Mouse (Mus musculus) MEL (cell line): ENCODE results near the gene Rpa1. TPM values are rescaled to one million over a fixed set of nuclear protein-coding genes. Genes with fewer than 3 reads are reported as not detected.

Experiments
- DNase-seq: peaks from one replicate; pipeline ENCODE4 v3.0.0; 2011; ENCODE audit warnings: low read depth, low spot score
- H3K27ac ChIP-seq: 2 replicates; pipeline ENCODE4 v1.5.1; 2012; ENCODE audit warnings: low read depth, mild to moderate bottlenecking, control low read depth, low read length, moderate library complexity; ENCODE audit not compliant: control insufficient read depth
- H3K27me3 ChIP-seq, 2 experiments: fragments of 150-350 bp in 1 of 2; sonication (generic) in 1 of 2; 2 replicates each; pipeline ENCODE4 v1.6.1; 2012; ENCODE audit warnings: low read length in 2 of 2, mild to moderate bottlenecking in 2 of 2, improper control_type of control experiment in 1 of 2, moderate library complexity in 1 of 2; ENCODE audit not compliant: insufficient read depth in 2 of 2, control insufficient read depth in 1 of 2
- H3K36me3 ChIP-seq, 2 experiments: 2 replicates each; pipeline ENCODE4 v1.6.1; 2012 to 2014; ENCODE audit warnings: low read length in 2 of 2, improper control_type of control experiment in 1 of 2, inconsistent platforms in 1 of 2, mild to moderate bottlenecking in 1 of 2; ENCODE audit not compliant: insufficient read depth in 2 of 2, control insufficient read depth in 1 of 2
- H3K4me1 ChIP-seq, 2 experiments: fragments of 150-350 bp in 1 of 2; sonication (generic) in 1 of 2; 2 replicates each; pipeline ENCODE4 v1.6.1; 2012; ENCODE audit warnings: low read length in 2 of 2, improper control_type of control experiment in 1 of 2, mild to moderate bottlenecking in 1 of 2; ENCODE audit not compliant: insufficient read depth in 2 of 2, control insufficient read depth in 1 of 2
- H3K4me3 ChIP-seq, 2 experiments: fragments of 150-350 bp in 1 of 2; sonication (generic) in 1 of 2; 2 replicates each; pipeline ENCODE4 v1.5.1; 2012; ENCODE audit warnings: low read depth in 2 of 2, low read length in 2 of 2, mild to moderate bottlenecking in 2 of 2, moderate library complexity in 2 of 2, control low read depth in 1 of 2, improper control_type of control experiment in 1 of 2; ENCODE audit not compliant: control insufficient read depth in 1 of 2, insufficient read depth in 1 of 2
- H3K79me2 ChIP-seq: 2 replicates; pipeline ENCODE4 v1.6.1; 2012; ENCODE audit warnings: mild to moderate bottlenecking, low read length, moderate library complexity; ENCODE audit not compliant: control insufficient read depth, poor library complexity, insufficient read depth
- H3K9ac ChIP-seq: 2 replicates; pipeline ENCODE4 v1.6.1; 2012; ENCODE audit warnings: low read depth, mild to moderate bottlenecking, control low read depth, low read length, moderate library complexity; ENCODE audit not compliant: control insufficient read depth, poor library complexity, severe bottlenecking
- H3K9me3 ChIP-seq: fragments of 150-350 bp; sonication (generic); replicated peaks from 2 replicates; pipeline ENCODE4 v1.6.1; 2012; ENCODE audit warnings: mild to moderate bottlenecking, low read length, improper control_type of control experiment, moderate library complexity; ENCODE audit not compliant: insufficient read depth
- CTCF ChIP-seq, 3 experiments: IDR thresholded peaks in 2 of 3; conservative IDR thresholded peaks in 1 of 3; 2 replicates each; pipeline ENCODE4 v1.5.1; 2011 to 2012; ENCODE audit warnings: low read length in 3 of 3, low read depth in 2 of 3, mild to moderate bottlenecking in 2 of 3, improper control_type of control experiment in 1 of 3, inconsistent platforms in 1 of 3, mixed read lengths in 1 of 3, moderate library complexity in 1 of 3; ENCODE audit not compliant: control insufficient read depth in 1 of 3, insufficient read depth in 1 of 3, poor library complexity in 1 of 3, severe bottlenecking in 1 of 3
- E2F4 ChIP-seq: IDR thresholded peaks from 2 replicates; pipeline ENCODE4 v1.6.1; 2011; ENCODE audit warnings: low read depth, low read length, improper control_type of control experiment, borderline replicate concordance
- GABPA ChIP-seq: IDR thresholded peaks from 2 replicates; pipeline ENCODE4 v1.6.1; 2012; ENCODE audit warnings: low read depth, mild to moderate bottlenecking, inconsistent platforms, low read length, improper control_type of control experiment, moderate library complexity
- JUND ChIP-seq: IDR thresholded peaks from 2 replicates; pipeline ENCODE4 v1.6.1; 2011; ENCODE audit warnings: low read depth, mild to moderate bottlenecking, improper control_type of control experiment, low read length
- KAT2A ChIP-seq: conservative IDR thresholded peaks from 2 replicates; pipeline ENCODE4 v1.6.1; 2012; ENCODE audit warnings: low read depth, low read length, improper control_type of control experiment, inconsistent platforms
- MEF2A ChIP-seq: IDR thresholded peaks from 2 replicates; pipeline ENCODE4 v1.6.1; 2014; ENCODE audit warnings: low read depth, mild to moderate bottlenecking, inconsistent platforms, low read length, improper control_type of control experiment; ENCODE audit not compliant: poor library complexity, insufficient replicate concordance, severe bottlenecking; ENCODE audit errors: extremely low read depth
- MXI1 ChIP-seq: IDR thresholded peaks from 2 replicates; pipeline ENCODE4 v1.6.1; 2011; ENCODE audit warnings: mild to moderate bottlenecking, low read depth, low read length, improper control_type of control experiment
- NELFE ChIP-seq: IDR thresholded peaks from 2 replicates; pipeline ENCODE4 v1.6.1; 2011; ENCODE audit warnings: low read depth, low read length, improper control_type of control experiment
- NRF1 ChIP-seq: IDR thresholded peaks from 2 replicates; pipeline ENCODE4 v1.6.1; 2014; ENCODE audit warnings: low read depth, mild to moderate bottlenecking, inconsistent platforms, low read length, improper control_type of control experiment, moderate library complexity; ENCODE audit not compliant: poor library complexity, insufficient read depth, severe bottlenecking
- POLR2A ChIP-seq, 2 experiments: IDR thresholded peaks; 2 replicates each; pipeline ENCODE4 v1.6.1; 2011 to 2012; ENCODE audit warnings: low read length in 2 of 2, mild to moderate bottlenecking in 2 of 2, control low read depth in 1 of 2, improper control_type of control experiment in 1 of 2, low read depth in 1 of 2, moderate library complexity in 1 of 2; ENCODE audit not compliant: control insufficient read depth in 1 of 2, insufficient read depth in 1 of 2, poor library complexity in 1 of 2
- RAD21 ChIP-seq: IDR thresholded peaks from 2 replicates; pipeline ENCODE4 v1.6.1; 2011; ENCODE audit warnings: mild to moderate bottlenecking, low read depth, low read length, improper control_type of control experiment
- RCOR1 ChIP-seq: IDR thresholded peaks from 2 replicates; pipeline ENCODE4 v1.6.1; 2012; ENCODE audit warnings: low read depth, mild to moderate bottlenecking, inconsistent platforms, low read length, improper control_type of control experiment
- SMC3 ChIP-seq: IDR thresholded peaks from 2 replicates; pipeline ENCODE4 v1.6.1; 2011; ENCODE audit warnings: low read depth, low read length, improper control_type of control experiment
- TBP ChIP-seq: IDR thresholded peaks from 2 replicates; pipeline ENCODE4 v1.8.0; 2011; ENCODE audit warnings: low read depth, low read length, improper control_type of control experiment
- UBTF ChIP-seq: IDR thresholded peaks from 2 replicates; pipeline ENCODE4 v1.6.1; 2012; ENCODE audit warnings: low read depth, mild to moderate bottlenecking, inconsistent platforms, low read length, improper control_type of control experiment, moderate library complexity, borderline replicate concordance; ENCODE audit not compliant: insufficient read depth
- USF1 ChIP-seq: IDR thresholded peaks from 2 replicates; pipeline ENCODE4 v1.6.1; 2014; ENCODE audit warnings: low read depth, mild to moderate bottlenecking, inconsistent platforms, low read length, improper control_type of control experiment, moderate library complexity
- USF2 ChIP-seq, 2 experiments: IDR thresholded peaks; 2 replicates each; pipeline ENCODE4 v1.6.1; 2011 to 2012; ENCODE audit warnings: improper control_type of control experiment in 2 of 2, low read length in 2 of 2, borderline replicate concordance in 1 of 2, inconsistent platforms in 1 of 2, low read depth in 1 of 2, mild to moderate bottlenecking in 1 of 2; ENCODE audit not compliant: insufficient read depth in 1 of 2
- ZC3H11A ChIP-seq: IDR thresholded peaks from 2 replicates; pipeline ENCODE4 v1.6.1; 2012; ENCODE audit warnings: low read depth, mild to moderate bottlenecking, inconsistent platforms, low read length, improper control_type of control experiment
- ZKSCAN1 ChIP-seq: IDR thresholded peaks from 2 replicates; pipeline ENCODE4 v1.6.1; 2012; ENCODE audit warnings: low read depth, mild to moderate bottlenecking, inconsistent platforms, low read length, improper control_type of control experiment, moderate library complexity
- ZMIZ1 ChIP-seq: IDR thresholded peaks from 2 replicates; pipeline ENCODE4 v1.6.1; 2012; ENCODE audit warnings: low read depth, mild to moderate bottlenecking, inconsistent platforms, low read length, improper control_type of control experiment, moderate library complexity
- polyA plus RNA-seq, 2 experiments: library from polyadenylated mRNA; stranded (reverse) in 1 of 2; unstranded in 1 of 2; fragments of >175 nt in 1 of 2; fragments of >200 nt in 1 of 2; gene quantifications; 2 replicates each; pipeline versions ENCODE4 v1.2.1 to v1.2.4; 2012; ENCODE audit warnings: low replicate concordance in 2 of 2, low read depth in 1 of 2; ENCODE audit not compliant: insufficient read length in 2 of 2, insufficient read depth in 1 of 2, missing spikeins in 1 of 2
- total RNA-seq: library from RNA; depleted of rRNA; stranded (reverse); fragments of 300-350 nt; gene quantifications from 2 replicates; pipeline ENCODE4 v1.2.3, GENCODE M21; 2012

Gene Rpa1
- total and polyA plus RNA-seq, 3 experiments = 179 to 481 (median 242) TPM

GRCm38 (mm10) chr11:75280435-75281001, 67.6 kb downstream of the Rpa1 start:
- Histone ChIP-seq H3K4me1 (peaks cover 0 to 16% of the 10 kb centered on the region in 2 experiments), H3K9ac (no peak overlapping the region), H3K9me3 (no peaks in the 10 kb centered on the region), H3K27ac (no peak overlapping the region), H3K36me3 (peaks cover 0 to 6% of the 10 kb centered on the region in 2 experiments; a peak in 2 of 4 replicates), H3K79me2 (no peaks in the 10 kb centered on the region), H3K27me3 (no peaks in the 10 kb centered on the region; a peak in 1 of 4 replicates), H3K4me3 (no peak overlapping the region)
- TF ChIP-seq NRF1 = no peak
- no peak for TF ChIP-seq MXI1
- no peak for TF ChIP-seq ZC3H11A
- TF ChIP-seq JUND = no peak
- no peak for TF ChIP-seq MEF2A
- no peak for TF ChIP-seq ZKSCAN1
- TF ChIP-seq E2F4 = no peak
- no peak for TF ChIP-seq USF1
- TF ChIP-seq RCOR1 = no peak
- no peak for TF ChIP-seq USF2 (IDR thresholded peaks at IDR 0.05; ENCODE audit: borderline replicate concordance in 1 of 2, insufficient read depth in 1 of 2, low read depth in 1 of 2, low read length in 2 of 2)
- TF ChIP-seq CTCF (IDR thresholded peaks at IDR 0.05 in 2 of 3, conservative IDR thresholded peaks at IDR 0.05 in 1 of 3; ENCODE audit: control insufficient read depth in 1 of 3, insufficient read depth in 1 of 3, low read depth in 2 of 3, low read length in 3 of 3, poor library complexity in 1 of 3, severe bottlenecking in 1 of 3) = no peak
- TF ChIP-seq RAD21 = no peak
- no peak for TF ChIP-seq UBTF
- no peak for TF ChIP-seq KAT2A
- no peak for TF ChIP-seq SMC3
- no peak for DNase-seq

DNA sequence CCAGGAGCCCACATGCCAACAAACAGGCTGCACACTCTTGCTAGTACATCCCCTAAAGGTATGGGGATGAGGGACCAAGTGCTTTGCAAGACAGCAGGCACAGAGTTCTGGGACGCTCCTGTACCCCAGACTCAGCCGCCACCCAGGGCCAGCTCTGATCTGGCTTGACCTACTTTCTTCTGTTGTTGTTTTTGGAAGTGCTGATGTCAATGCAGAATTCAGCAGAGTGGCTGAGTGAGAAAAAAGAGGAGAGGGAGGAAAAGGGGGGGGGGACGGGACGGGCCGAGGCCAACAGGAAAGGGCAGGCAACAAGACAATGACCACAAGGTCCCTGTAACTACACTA, 68.1 kb downstream of the Rpa1 start:
- no peak for DNase-seq
- H3K27ac ChIP-seq = no peak overlapping the region; the same call in 1 of the 2 replicates
- H3K4me3 ChIP-seq = no peak overlapping the region
- H3K27me3 ChIP-seq = no peaks in the 10 kb centered on the region; a peak in 1 of 4 replicates
- H3K9me3 ChIP-seq = no peaks in the 10 kb centered on the region
- H3K79me2 ChIP-seq = no peaks in the 10 kb centered on the region
- TF ChIP-seq ZMIZ1 = no peak
- TF ChIP-seq SMC3 = no peak
- TF ChIP-seq NELFE = no peak
- TF ChIP-seq GABPA = no peak
- 0 out of 4 replicates have a peak, but pooled peaks of 1 of the 2 experiments have one; percentile 5 for TF ChIP-seq POLR2A (IDR thresholded peaks at IDR 0.05; ENCODE audit: control insufficient read depth in 1 of 2, insufficient read depth in 1 of 2, low read depth in 1 of 2, low read length in 2 of 2, poor library complexity in 1 of 2)
- TF ChIP-seq USF1 = no peak
- TF ChIP-seq ZKSCAN1 = no peak
- no peak for TF ChIP-seq TBP
- H3K4me1 ChIP-seq = peaks cover 0 to 16% of the 10 kb centered on the region in 2 experiments
- peaks cover 0 to 6% of the 10 kb centered on the region in 2 experiments; a peak in 2 of 4 replicates for H3K36me3 ChIP-seq
- H3K9ac ChIP-seq = peak overlapping the region; percentile 69
